ENCODE assay signal across 12 mouse cellular contexts in the genomic region with DNA sequence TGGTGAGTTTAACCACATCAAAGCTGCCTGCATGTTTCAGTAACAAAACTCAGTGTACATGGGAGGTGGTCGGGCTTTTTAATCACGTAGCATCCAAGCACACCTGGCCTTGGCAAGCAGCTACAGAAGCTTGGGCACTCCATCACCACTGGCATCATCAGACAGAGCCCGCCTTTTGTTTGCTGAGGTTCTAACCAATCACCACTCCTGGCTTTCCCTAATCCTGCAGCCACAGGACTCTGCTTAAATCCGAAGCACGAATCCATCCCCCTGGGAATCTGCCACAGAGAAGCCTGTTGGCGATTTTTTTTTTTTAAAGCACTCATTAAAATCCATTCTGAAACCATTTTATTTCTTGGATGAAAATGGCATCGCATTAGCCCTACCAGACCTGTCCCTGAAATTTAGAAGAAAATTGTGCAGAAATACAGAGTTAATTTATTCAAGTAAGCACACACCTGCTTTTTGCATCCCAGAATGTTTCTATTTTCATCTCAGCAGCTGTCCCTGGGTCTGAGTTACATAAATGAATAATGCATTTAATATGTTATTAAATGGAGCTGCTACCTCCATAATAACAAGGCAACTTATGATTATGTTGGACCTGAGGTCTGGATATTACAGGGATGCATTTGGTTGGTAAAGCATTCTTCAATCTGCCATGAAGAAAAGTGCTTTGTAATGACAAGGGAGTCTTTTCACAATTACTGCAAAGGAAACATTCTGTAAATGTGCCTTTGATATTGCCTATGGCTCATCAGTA.
A peak's percentile ranks its signal among the peaks of the same experiment; 100 is the strongest.
DNase-seq lines count a peak whose midpoint lies in the region; ATAC-seq lines count a peak whose summit lies in the region.
"Had no signal": no experiment of that assay in that cellular context is flagged by ENCODE, and none has a peak within 500 bp of the region (broad histone marks: within the 10 kb centered on the region; RNA-seq: fewer than 3 reads in every experiment).

No protein-coding gene starts in this region.

- ATAC-seq in forebrain, embryonic 14.5 days: peak; percentile 72; the same call in 1 of the 2 replicates
- peak; percentile 75 for ATAC-seq in neural tube, embryonic 15.5 days (ENCODE audit: low FRiP score)

- H3K27ac ChIP-seq in forebrain, embryonic 14.5 days (ENCODE audit: low read depth, low read length): no peak overlapping the region
- peak overlapping the region; percentile 18; the same call in 1 of the 2 replicates for H3K27ac ChIP-seq in neural tube, embryonic 15.5 days (replicated peaks)
- H3K27ac ChIP-seq: stomach, postnatal 0 days had no signal

- H3K9me3 ChIP-seq in forebrain, embryonic 14.5 days (replicated peaks; ENCODE audit: control insufficient read depth, low read length): no peaks in the 10 kb centered on the region
- H3K9me3 ChIP-seq in neural tube, embryonic 15.5 days (replicated peaks): no peaks in the 10 kb centered on the region

- no peak overlapping the region for H3K4me3 ChIP-seq in forebrain, embryonic 14.5 days (ENCODE audit: low read depth, low read length)
- no peak overlapping the region for H3K4me3 ChIP-seq in neural tube, embryonic 15.5 days (replicated peaks)
- H3K4me3 ChIP-seq: erythroblast, embryonic 14.5 days had no signal

- H3K36me3 ChIP-seq in forebrain, embryonic 14.5 days (ENCODE audit: control insufficient read depth, insufficient read depth, low read length): no peaks in the 10 kb centered on the region
- H3K36me3 ChIP-seq in neural tube, embryonic 15.5 days: no peaks in the 10 kb centered on the region

- peak; percentile 5 for DNase-seq in layer of hippocampus, adult 11-12 months (ENCODE audit: low spot score)
- no peak for DNase-seq in layer of hippocampus, adult 9-10 months (ENCODE audit: low spot score)
- DNase-seq in forebrain, embryonic 14.5 days (ENCODE audit: low spot score): peak; percentile 62
- peak; percentile 12 to 18 for DNase-seq in layer of hippocampus, postnatal 10 days (ENCODE audit: low spot score in 2 of 2)
- no peak for DNase-seq in natural killer cell, adult 2 months (ENCODE audit: low spot score in 2 of 2)
- DNase-seq in kidney, postnatal 4 days: no peak
- no peak for DNase-seq in urinary bladder, postnatal 4 days (ENCODE audit: low spot score in 2 of 2)
- DNase-seq: kidney, adult 18-20 months; lung, postnatal 14 days had no signal

- no peak overlapping the region for H3K9ac ChIP-seq in forebrain, embryonic 14.5 days (ENCODE audit: low read length)
- no peak overlapping the region for H3K9ac ChIP-seq in neural tube, embryonic 15.5 days (replicated peaks)

- H3K4me1 ChIP-seq in forebrain, embryonic 14.5 days (ENCODE audit: control insufficient read depth, insufficient read depth, low read length): 0 out of 2 replicates have a peak, but pooled peaks cover 2% of the 10 kb centered on the region
- H3K4me1 ChIP-seq in neural tube, embryonic 15.5 days: peaks cover 12% of the 10 kb centered on the region

- no peaks in the 10 kb centered on the region for H3K27me3 ChIP-seq in forebrain, embryonic 14.5 days (replicated peaks; ENCODE audit: control insufficient read depth, insufficient read depth, low read length)
- no peaks in the 10 kb centered on the region for H3K27me3 ChIP-seq in neural tube, embryonic 15.5 days (replicated peaks)

- 19% methylated on average over 7 of the region's 7 CpGs for WGBS in forebrain, embryonic 14.5 days
- WGBS in neural tube, embryonic 15.5 days: 27% methylated on average over 7 of the region's 7 CpGs

- H3K4me2 ChIP-seq in forebrain, embryonic 14.5 days (ENCODE audit: low read length): no peak overlapping the region
- peak overlapping the region; percentile 29 for H3K4me2 ChIP-seq in neural tube, embryonic 15.5 days

Comparison
In these comparisons a context has a peak if more than half of its experiments do, and no peak if none do; other contexts are left out.
1. DNase-seq: peak in layer of hippocampus, adult 11-12 months (single experiment), forebrain, embryonic 14.5 days (single experiment) and layer of hippocampus, postnatal 10 days (2 of 2); none in layer of hippocampus, adult 9-10 months (single experiment), natural killer cell, adult 2 months (0 of 2), kidney, postnatal 4 days (0 of 2) and urinary bladder, postnatal 4 days (0 of 2).